Mouse (Mus musculus): ENCODE measurements around the gene Tmem52.

Tmem52 gene

DNA sequence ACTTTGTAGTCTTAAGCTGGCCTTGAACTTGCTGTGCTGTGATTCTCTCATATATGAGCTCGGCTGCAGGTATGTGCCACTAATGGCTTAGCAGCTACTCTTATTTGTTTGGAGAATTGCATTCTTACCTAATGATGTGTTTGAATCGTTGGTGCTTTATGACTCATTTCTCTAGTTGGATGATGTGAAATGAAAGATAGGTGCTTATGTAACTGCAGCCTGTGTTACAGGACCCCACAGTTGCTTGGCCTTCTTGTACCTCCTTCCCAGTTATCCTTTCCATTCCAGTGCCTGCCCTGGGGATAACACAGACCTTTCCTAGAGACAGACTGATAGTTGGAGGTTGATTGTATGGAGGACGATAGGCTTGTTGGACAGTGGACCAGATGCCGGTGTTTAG is 39.7 kb downstream of the Tmem52 start:
- no peak for DNase-seq (ENCODE audit: low read depth, low spot score)

DNA sequence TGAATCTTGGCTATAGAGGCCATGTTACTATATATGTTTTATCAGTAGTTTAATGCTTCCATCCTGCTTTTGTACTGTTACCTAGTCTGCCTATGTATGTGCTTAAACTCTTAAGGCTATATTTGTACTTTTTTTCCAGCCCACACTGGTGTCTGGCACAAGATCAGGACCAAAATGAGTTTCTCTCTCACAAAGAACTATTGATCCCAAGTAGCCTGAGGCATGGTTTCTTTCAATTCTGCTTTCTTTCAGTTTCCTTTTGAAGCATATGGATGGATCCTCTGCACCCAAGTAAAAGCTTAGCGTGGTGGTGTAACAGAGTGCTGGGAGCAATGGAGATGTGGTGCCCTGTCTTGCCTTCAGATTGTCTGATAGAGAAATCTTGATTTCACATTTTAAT is 42.1 kb downstream of the Tmem52 start:
- DNase-seq (ENCODE audit: low read depth, low spot score): no peak

DNA sequence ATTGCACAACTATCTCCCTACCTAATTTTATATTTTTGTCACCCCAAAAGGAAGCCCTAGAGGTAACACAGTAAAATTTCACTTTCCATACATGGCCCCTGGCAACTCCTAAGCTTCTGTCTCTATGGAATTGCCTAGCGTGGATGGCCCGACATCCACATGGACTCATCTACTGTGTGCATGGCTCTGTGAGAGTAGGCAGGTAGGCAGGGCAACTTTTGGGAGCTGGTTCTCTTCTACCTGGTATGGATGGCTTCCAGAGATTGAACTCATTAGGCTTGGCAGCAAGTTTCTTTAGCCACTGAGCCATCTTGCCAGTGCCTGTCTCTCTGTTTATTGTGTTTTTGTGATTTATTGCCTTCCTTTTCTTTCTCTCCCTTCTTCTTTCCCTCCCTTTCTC is 45.9 kb downstream of the Tmem52 start:
- no peak for DNase-seq (ENCODE audit: low read depth, low spot score)

DNA sequence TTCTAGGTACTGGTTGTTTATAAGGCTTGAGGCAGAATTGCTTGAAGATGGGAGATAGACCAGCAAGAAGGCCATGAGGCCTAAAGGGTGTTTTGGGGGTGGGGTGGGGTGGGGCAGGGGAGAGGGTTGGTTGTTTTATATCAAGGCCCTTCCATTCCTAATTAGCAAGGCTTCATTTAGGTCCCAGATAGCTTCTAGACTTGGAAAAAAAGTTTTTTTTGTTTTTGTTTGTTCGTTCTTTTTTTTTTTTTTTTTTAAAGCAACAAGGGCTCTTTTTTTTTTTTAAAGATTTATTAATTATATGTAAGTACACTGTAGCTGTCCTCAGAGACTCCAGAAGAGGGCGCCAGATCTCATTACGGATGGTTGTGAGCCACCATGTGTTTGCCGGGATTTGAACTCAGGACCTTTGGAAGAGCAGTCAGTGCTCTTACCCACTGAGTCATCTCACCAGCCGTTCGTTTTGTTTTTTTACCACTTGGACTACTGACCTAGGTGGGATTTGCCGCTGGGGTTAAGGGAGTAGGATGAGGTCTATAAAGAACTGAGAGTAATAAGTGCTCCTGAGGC is 49.1 kb downstream of the Tmem52 start:
- DNase-seq (ENCODE audit: low read depth, low spot score): no peak

Data from WW6 (cell line).